Mouse (Mus musculus) E14TG2a.4 (cell line): ENCODE measurements around the gene Ttc39d.

Source experiments
- H3K27me3 ChIP-seq: 2 replicates; pipeline ENCODE4 v1.6.1; 2014; ENCODE audit warnings: low read length, control low read depth; ENCODE audit not compliant: insufficient read depth
- H3K36me3 ChIP-seq: 2 replicates; pipeline ENCODE4 v1.6.1; 2014; ENCODE audit warnings: low read length, control low read depth; ENCODE audit not compliant: insufficient read depth
- H3K4me1 ChIP-seq: replicated peaks from 2 replicates; pipeline ENCODE4 v1.6.1; 2014; ENCODE audit warnings: low read depth, low read length, control low read depth
- H3K4me3 ChIP-seq: replicated peaks from 2 replicates; pipeline ENCODE4 v1.5.1; 2014; ENCODE audit warnings: mild to moderate bottlenecking, low read length
- H3K9me3 ChIP-seq: 2 replicates; pipeline ENCODE4 v1.6.1; 2014; ENCODE audit warnings: low read length, control low read depth
- CTCF ChIP-seq: conservative IDR thresholded peaks from 2 replicates; pipeline ENCODE4 v1.5.1; 2014; ENCODE audit warnings: low read length
- NANOG ChIP-seq: IDR thresholded peaks from 2 replicates; pipeline ENCODE4 v1.6.1; 2014; ENCODE audit warnings: borderline replicate concordance, low read length, mixed read lengths
- POU5F1 ChIP-seq: IDR thresholded peaks from 2 replicates; pipeline ENCODE4 v1.6.1; 2014; ENCODE audit warnings: low read length, borderline replicate concordance

The Ttc39d gene

DNA sequence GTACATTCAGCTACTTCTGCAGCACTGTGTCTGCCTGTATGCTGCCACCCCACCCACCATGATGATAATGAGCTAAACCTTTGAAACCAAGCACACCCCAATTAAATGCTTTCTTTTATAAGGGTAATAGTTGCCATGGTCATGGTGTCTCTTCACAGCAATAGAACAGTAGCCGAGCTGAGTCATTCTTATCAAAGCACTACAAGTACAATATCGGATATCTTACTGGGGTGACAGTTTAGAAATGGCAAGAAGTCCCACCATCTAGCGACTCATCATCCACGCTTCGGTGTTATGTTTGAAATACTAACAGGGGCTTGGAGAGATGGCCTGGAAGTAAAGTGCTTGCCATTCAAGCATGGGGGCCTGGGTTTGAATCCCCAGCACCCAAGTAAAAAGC, 26.6 kb downstream of the Ttc39d start:
- no peak overlapping the region for H3K4me3 ChIP-seq
- H3K4me1 ChIP-seq = peaks cover 47% of the 10 kb centered on the region
- TF ChIP-seq POU5F1 = no peak
- H3K27me3 ChIP-seq = no peaks in the 10 kb centered on the region
- no peaks in the 10 kb centered on the region for H3K9me3 ChIP-seq
- H3K36me3 ChIP-seq = peaks cover 19% of the 10 kb centered on the region

DNA sequence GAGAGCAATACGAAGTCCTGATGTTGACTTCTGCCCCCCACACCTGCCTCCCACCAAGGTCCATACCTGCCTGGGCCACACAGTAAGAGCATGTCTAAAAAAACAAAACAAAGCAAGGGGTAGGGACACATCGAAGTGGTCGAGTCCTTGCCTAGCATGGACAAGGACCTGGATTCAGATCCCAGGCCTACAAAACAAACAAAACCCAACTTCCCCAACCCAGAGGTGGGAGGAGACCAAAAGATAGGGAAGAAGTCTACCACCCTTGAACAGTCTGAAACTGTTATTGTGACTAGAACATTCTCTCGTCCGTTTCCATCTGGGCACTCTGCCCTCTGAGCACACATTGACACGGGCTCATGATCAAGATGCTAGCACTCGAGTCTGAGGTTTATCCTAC, 27.1 kb downstream of the Ttc39d start:
- Histone ChIP-seq H3K9me3 (no peaks in the 10 kb centered on the region), H3K4me1 (peaks cover 47% of the 10 kb centered on the region), H3K27me3 (no peaks in the 10 kb centered on the region), H3K4me3 (no peak overlapping the region), H3K36me3 (peaks cover 19% of the 10 kb centered on the region)
- TF ChIP-seq CTCF (no peak), POU5F1 (no peak), NANOG (no peak)

DNA sequence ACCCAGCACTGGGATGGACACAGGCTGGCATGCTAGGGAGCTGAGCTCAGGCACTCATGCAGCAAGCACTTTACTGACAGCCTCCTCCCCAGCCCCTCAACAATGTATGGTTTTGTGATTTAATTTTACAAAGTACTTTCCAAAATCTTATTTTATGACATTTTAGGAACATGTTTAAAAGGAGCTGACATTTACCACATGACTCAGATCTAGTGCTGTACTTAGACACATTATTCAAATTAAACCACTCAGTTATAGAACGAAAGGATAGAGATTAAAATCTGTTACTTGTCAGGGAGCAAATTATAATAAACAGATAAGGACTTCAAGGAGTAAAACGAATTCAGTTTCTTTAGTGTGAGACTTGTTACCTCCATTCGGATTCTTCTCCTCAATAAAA, 28.2 kb downstream of the Ttc39d start:
- Histone ChIP-seq H3K36me3 (peaks cover 22% of the 10 kb centered on the region), H3K9me3 (no peaks in the 10 kb centered on the region), H3K4me3 (no peak overlapping the region), H3K27me3 (no peaks in the 10 kb centered on the region), H3K4me1 (peaks cover 47% of the 10 kb centered on the region)
- no peak for TF ChIP-seq POU5F1
- TF ChIP-seq CTCF = no peak
- TF ChIP-seq NANOG = no peak

DNA sequence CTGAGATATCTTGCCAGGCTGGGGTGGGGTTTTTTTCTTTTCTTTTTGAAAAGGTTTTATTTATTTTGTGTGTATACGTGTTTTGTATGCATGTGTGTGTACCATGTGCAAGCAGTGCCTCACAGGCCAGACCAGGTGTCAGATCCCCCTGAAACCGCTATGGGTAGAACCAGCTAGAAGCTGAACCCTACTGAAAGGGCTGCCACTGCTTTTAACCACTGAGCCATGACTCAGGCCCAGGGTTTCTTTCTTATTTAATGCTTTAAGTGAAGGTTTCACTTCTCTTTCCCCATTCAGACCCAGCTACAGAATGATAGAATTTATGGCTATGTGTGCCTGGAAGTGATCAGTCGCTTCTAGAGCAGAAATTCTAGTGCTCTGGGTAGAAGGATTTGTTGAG, 29.5 kb downstream of the Ttc39d start:
- Histone ChIP-seq H3K4me3 (no peak overlapping the region), H3K36me3 (peaks cover 24% of the 10 kb centered on the region), H3K9me3 (no peaks in the 10 kb centered on the region), H3K4me1 (peaks cover 38% of the 10 kb centered on the region), H3K27me3 (no peaks in the 10 kb centered on the region)
- TF ChIP-seq NANOG = no peak
- no peak for TF ChIP-seq CTCF
- TF ChIP-seq POU5F1 = no peak

DNA sequence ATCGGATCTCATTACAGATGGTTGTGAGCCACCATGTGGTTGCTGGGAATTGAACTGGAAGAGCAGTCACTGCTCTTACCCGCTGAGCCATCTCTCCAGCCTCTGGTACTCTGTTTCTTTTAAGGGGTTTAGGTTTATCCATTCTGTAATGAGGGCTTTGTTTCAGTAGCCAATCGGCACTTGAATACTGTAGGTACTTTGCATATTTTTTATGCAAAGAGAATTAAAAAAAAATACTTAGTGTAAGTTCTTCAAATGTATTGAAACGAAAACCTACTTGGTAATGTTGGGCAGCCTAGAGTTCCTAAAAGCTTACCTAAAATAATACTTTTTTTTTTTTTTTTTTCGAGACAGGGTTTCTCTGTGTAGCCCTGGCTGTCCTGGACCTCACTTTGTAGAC, 30.2 kb downstream of the Ttc39d start:
- TF ChIP-seq NANOG (no peak), CTCF (no peak), POU5F1 (no peak)
- H3K27me3 ChIP-seq = no peaks in the 10 kb centered on the region
- H3K9me3 ChIP-seq = no peaks in the 10 kb centered on the region
- H3K4me3 ChIP-seq = no peak overlapping the region
- H3K36me3 ChIP-seq = peaks cover 31% of the 10 kb centered on the region
- H3K4me1 ChIP-seq = peaks cover 37% of the 10 kb centered on the region

DNA sequence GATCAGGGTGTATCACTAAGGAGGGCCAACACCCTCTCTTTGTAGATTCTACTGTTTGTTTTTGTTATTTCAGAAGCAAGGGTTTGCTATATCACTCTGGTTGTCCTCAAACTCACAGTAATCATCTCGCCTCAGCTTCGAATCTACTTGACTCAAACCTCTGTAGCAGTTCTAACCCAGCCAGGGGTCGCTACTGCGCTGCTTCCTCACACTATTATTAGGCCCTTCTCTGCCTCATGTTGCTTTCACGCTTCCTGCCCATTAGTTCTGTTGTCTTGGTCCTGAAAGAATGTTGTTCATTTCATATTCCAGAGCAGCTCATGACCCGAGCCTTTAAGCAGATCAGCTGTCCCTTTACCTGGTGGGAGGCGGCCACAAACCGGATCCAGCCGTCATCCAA, 34.3 kb downstream of the Ttc39d start:
- no peak for TF ChIP-seq POU5F1
- TF ChIP-seq NANOG = no peak
- TF ChIP-seq CTCF = peak; percentile 13; the same call in 1 of the 2 replicates
- Histone ChIP-seq H3K36me3 (peaks cover 72% of the 10 kb centered on the region), H3K4me3 (no peak overlapping the region), H3K27me3 (no peaks in the 10 kb centered on the region), H3K9me3 (no peaks in the 10 kb centered on the region), H3K4me1 (peaks cover 19% of the 10 kb centered on the region)

DNA sequence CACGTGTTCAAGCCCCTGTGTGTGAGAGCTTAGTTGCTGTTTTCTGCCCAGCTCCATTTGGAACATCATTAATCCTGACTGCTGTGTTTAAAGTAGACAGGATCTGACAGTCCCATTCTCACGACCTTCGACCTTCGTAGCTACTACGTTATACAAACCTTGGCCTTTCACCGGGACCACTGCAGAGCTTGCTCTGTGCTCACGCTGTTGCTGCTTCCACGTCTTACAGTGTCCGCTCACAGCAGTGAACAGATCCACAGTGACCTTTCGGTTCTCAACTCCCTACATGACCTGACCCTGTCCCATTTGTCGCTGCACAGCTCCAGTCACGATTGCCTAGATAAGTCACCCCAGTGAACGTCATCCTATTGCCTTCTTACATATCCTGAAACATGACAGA, 35.9 kb downstream of the Ttc39d start:
- Histone ChIP-seq H3K4me1 (peaks cover 11% of the 10 kb centered on the region), H3K27me3 (no peaks in the 10 kb centered on the region), H3K9me3 (no peaks in the 10 kb centered on the region), H3K36me3 (peaks cover 85% of the 10 kb centered on the region), H3K4me3 (no peak overlapping the region)
- TF ChIP-seq POU5F1 (no peak), CTCF (no peak), NANOG (no peak)

DNA sequence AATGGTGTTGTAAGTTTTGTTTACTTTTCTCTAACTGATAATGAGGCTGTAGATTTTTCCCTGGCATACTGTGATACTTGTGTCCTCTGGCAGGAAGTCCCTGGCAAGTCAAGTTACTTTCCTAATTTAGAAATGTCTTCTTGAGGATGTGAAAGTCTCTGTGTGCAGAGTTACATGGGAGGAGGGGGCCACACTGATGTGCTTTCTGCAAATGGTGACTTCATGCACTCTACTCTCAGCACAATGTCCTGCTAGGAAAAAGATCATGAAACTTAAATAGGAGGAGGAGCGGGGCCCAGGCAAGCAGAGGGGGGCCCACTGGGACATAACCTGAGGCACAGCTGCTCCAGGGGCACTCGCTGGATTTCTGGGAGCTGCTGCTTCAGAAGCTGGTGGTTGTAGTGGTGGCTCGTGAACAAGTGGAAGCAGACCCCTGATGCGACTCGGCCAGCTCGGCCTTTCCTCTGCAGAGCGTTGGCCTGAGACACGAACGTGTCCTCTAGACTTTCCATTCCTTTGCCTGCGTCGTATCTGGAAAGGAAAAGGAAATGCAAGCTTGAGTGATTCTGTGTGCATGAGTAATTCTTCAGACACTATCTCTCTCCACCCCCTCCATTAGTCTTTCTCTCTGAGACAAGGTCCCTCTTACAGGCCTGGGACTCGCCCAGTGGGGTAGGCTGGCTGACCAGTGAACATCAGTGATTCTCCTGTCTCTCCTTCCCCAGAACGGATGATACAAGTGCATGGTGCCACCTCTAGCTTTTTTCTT, 45.7 kb downstream of the Ttc39d start:
- no peaks in the 10 kb centered on the region for H3K27me3 ChIP-seq
- H3K4me3 ChIP-seq = no peak overlapping the region
- H3K36me3 ChIP-seq = peaks cover 85% of the 10 kb centered on the region
- peaks cover 48% of the 10 kb centered on the region for H3K4me1 ChIP-seq
- TF ChIP-seq NANOG = no peak
- no peak for TF ChIP-seq CTCF
- TF ChIP-seq POU5F1 = no peak
- peaks cover 8% of the 10 kb centered on the region for H3K9me3 ChIP-seq

DNA sequence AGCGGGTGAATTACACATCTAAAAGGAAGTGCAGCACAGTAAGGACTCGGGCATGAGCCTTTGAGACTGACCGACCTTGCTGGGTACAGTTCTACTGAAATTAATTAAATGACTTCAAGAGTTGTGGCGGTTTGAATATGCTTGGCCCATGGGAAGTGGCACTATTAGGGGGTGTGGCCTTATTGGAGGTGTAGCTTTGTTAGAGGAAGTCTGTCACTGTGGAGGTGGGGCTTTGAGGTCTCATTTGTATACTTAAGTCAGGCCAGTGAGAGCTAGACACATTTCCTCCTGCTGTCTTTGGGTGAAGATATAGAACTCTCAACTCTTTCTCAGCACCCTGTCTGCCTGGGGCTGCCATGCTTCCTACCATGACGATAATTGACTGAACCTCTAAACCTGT, 47.2 kb downstream of the Ttc39d start:
- TF ChIP-seq CTCF (no peak), POU5F1 (no peak), NANOG (no peak)
- Histone ChIP-seq H3K9me3 (peaks cover 8% of the 10 kb centered on the region), H3K27me3 (no peaks in the 10 kb centered on the region), H3K4me3 (peak overlapping the region; percentile 18), H3K36me3 (peaks cover 86% of the 10 kb centered on the region), H3K4me1 (peaks cover 41% of the 10 kb centered on the region)
